Mouse (Mus musculus) frontal cortex, adult 2 months (tissue): ENCODE measurements around the gene Lypd6. TPM values are rescaled to one million over a fixed set of nuclear protein-coding genes. Genes with fewer than 3 reads are reported as not detected.

Experiments used
- DNase-seq, 2 experiments: peaks; one replicate each; pipeline ENCODE4 v3.0.0; 2022; ENCODE audit warnings: low spot score in 1 of 2; ENCODE audit errors: extremely low spot score in 1 of 2
- polyA plus RNA-seq: library from polyadenylated mRNA; depleted of rRNA; stranded (reverse); fragments of >200 nt; gene quantifications from 2 replicates; pipeline ENCODE4 v1.2.3, GENCODE M21; 2012; rRNA removed

Gene Lypd6
- polyA plus RNA-seq, result 14.7 and 14.9 TPM in 2 replicates

GRCm38 (mm10) chr2:50066246-50066967 lies at the start of gene Lypd6:
Gene Lypd6 (plus strand): TSS chr2:50066429.
- peak; percentile 22 to 48 for DNase-seq

GRCm38 (mm10) chr2:50019477-50019876 lies 46.8 kb upstream of the Lypd6 start:
- no peak for DNase-seq

GRCm38 (mm10) chr2:50025549-50025948 lies 40.7 kb upstream of the Lypd6 start:
- DNase-seq, result no peak

GRCm38 (mm10) chr2:50028930-50029329 lies 37.3 kb upstream of the Lypd6 start:
- DNase-seq, result no peak

- no peak for DNase-seq
These were observed 21.9 kb upstream of the Lypd6 start for GRCm38 (mm10) chr2:50044170-50044870.

- peak; percentile 49 to 70 for DNase-seq
These were observed 21.3 kb upstream of the Lypd6 start for GRCm38 (mm10) chr2:50044871-50045470.

- no peak for DNase-seq
These were observed 20.4 kb upstream of the Lypd6 start for GRCm38 (mm10) chr2:50045841-50046240.

- DNase-seq, result no peak
These were observed 17.8 kb upstream of the Lypd6 start for GRCm38 (mm10) chr2:50048442-50048841.

- no peak for DNase-seq
These were observed 12.3 kb upstream of the Lypd6 start for GRCm38 (mm10) chr2:50053893-50054292.

GRCm38 (mm10) chr2:50065902-50066245 lies 355 bp upstream of the Lypd6 start:
- DNase-seq, result no peak

GRCm38 (mm10) chr2:50066968-50067315 lies 713 bp downstream of the Lypd6 start:
- no peak for DNase-seq

- no peak for DNase-seq
These were observed 3.5 kb downstream of the Lypd6 start for GRCm38 (mm10) chr2:50069571-50070295.

GRCm38 (mm10) chr2:50072158-50072557 lies 5.9 kb downstream of the Lypd6 start:
- no peak for DNase-seq

- no peak for DNase-seq
These were observed 18.5 kb downstream of the Lypd6 start for GRCm38 (mm10) chr2:50084746-50085145.

GRCm38 (mm10) chr2:50087761-50088160 lies 21.5 kb downstream of the Lypd6 start:
- DNase-seq, result no peak

- no peak for DNase-seq
These were observed 30.1 kb downstream of the Lypd6 start for GRCm38 (mm10) chr2:50096336-50096735.

- DNase-seq, result no peak
These were observed 34.3 kb downstream of the Lypd6 start for GRCm38 (mm10) chr2:50100364-50101151.

- DNase-seq, result no peak
These were observed 34.9 kb downstream of the Lypd6 start for GRCm38 (mm10) chr2:50101152-50101450.

GRCm38 (mm10) chr2:50103850-50104503 lies 37.7 kb downstream of the Lypd6 start:
- no peak for DNase-seq

- no peak for DNase-seq
These were observed 39.4 kb downstream of the Lypd6 start for GRCm38 (mm10) chr2:50105590-50105989.
